Mouse (Mus musculus) intestine, embryonic 15.5 days (tissue): ENCODE results near the gene Clip1. TPM values are rescaled to one million over a fixed set of nuclear protein-coding genes. Genes with fewer than 3 reads are reported as not detected.

Experiments
- polyA plus RNA-seq: library from polyadenylated mRNA; unstranded; fragments of >200 nt; fragmentation: Nextera tagmentation; extraction: Ambion mirVana; gene quantifications from 2 replicates; pipeline ENCODE4 v1.2.1, GENCODE M21; 2015

The Clip1 gene
- polyA plus RNA-seq, 1 experiment from 2014 or later, result 29.9 TPM

Other genes with a start within 250 kb of the Clip1 start
- not detected in 2 replicates for gene Lrrc43, start 195.3 kb downstream of the Clip1 start, polyA plus RNA-seq
- not detected in 2 replicates for gene Il31, start 195.1 kb downstream of the Clip1 start, polyA plus RNA-seq
- gene B3gnt4, start 174.2 kb downstream of the Clip1 start, polyA plus RNA-seq, result 0.38 and 0.40 TPM in 2 replicates
- 98.0 and 99.7 TPM in 2 replicates for gene Diablo, start 160.4 kb downstream of the Clip1 start, polyA plus RNA-seq
- gene Gm49027, start 159.1 kb downstream of the Clip1 start, polyA plus RNA-seq, result 10.6 and 11.2 TPM in 2 replicates
- gene Vps33a, start 111.6 kb downstream of the Clip1 start, polyA plus RNA-seq, result 24.4 and 28.9 TPM in 2 replicates
- gene Zcchc8, start 36.5 kb upstream of the Clip1 start, polyA plus RNA-seq, result 63.1 and 68.9 TPM in 2 replicates
- gene Rsrc2, start 64.8 kb upstream of the Clip1 start, polyA plus RNA-seq, result 90.5 and 100 TPM in 2 replicates
- 19.7 and 21.7 TPM in 2 replicates for gene Kntc1, start 65.1 kb upstream of the Clip1 start, polyA plus RNA-seq
- 0.09 TPM in 1 of 2 replicates, not detected in the other for gene Hcar2, start 180.9 kb upstream of the Clip1 start, polyA plus RNA-seq
- gene Hcar1, start 195.4 kb upstream of the Clip1 start, polyA plus RNA-seq, result 2.3 and 2.8 TPM in 2 replicates
- 117 and 146 TPM in 2 replicates for gene Denr, start 222.6 kb upstream of the Clip1 start, polyA plus RNA-seq
- gene Gm43518, start 242.8 kb upstream of the Clip1 start, polyA plus RNA-seq, result 1.5 and 2.2 TPM in 2 replicates
- 4.7 and 5.1 TPM in 2 replicates for gene Ccdc62, start 246.1 kb upstream of the Clip1 start, polyA plus RNA-seq